Mouse (Mus musculus): ENCODE measurements at regions not wholly inside any gene's neighbourhood (a gene's known extent, or its start where the extent isn't known, plus 50 kb on each side); places are given as distances from the start of the nearest gene placed in this dataset.

DNA sequence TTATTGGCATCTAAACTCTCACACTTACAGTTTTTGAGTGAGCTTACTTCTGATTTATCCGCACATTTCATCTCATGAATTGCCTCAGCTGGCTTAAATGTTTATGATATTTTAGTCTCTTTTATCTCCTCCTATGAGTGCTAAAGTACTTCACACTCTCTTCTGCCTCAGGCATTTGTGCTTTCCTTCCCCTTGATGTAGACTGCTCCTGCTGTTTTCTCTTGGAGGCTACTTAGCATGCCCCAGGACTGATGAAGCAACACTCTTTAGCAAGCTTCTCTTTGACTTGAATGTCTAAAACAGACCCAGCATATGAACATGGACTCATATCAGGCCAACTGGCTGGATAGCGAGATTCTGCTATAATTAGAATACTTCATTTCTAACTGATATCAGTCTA, 882.8 kb downstream of the Tecrl start:
- WGBS, result 79% methylated on average over 2 of the region's 2 CpGs
- no peak for DNase-seq (ENCODE audit: low spot score)
- H3K36me3 ChIP-seq (ENCODE audit: control insufficient read depth, insufficient read depth, low read length), result no peaks in the 10 kb centered on the region
- H3K4me3 ChIP-seq (ENCODE audit: low read depth, low read length), result no peak overlapping the region
- no peaks in the 10 kb centered on the region for H3K27me3 ChIP-seq (replicated peaks; ENCODE audit: control insufficient read depth, insufficient read depth, low read length)
- H3K9me3 ChIP-seq (ENCODE audit: control insufficient read depth, low read length), result no peaks in the 10 kb centered on the region
- no peak overlapping the region for H3K27ac ChIP-seq (replicated peaks; ENCODE audit: low read depth, low read length)
- no peak overlapping the region for H3K4me2 ChIP-seq (ENCODE audit: low read depth, low read length)
- ATAC-seq (ENCODE audit: low read depth), result no peak
- H3K4me1 ChIP-seq (ENCODE audit: control insufficient read depth, insufficient read depth, low read length), result no peaks in the 10 kb centered on the region
- H3K9ac ChIP-seq (ENCODE audit: low read depth, low read length), result no peak overlapping the region

DNA sequence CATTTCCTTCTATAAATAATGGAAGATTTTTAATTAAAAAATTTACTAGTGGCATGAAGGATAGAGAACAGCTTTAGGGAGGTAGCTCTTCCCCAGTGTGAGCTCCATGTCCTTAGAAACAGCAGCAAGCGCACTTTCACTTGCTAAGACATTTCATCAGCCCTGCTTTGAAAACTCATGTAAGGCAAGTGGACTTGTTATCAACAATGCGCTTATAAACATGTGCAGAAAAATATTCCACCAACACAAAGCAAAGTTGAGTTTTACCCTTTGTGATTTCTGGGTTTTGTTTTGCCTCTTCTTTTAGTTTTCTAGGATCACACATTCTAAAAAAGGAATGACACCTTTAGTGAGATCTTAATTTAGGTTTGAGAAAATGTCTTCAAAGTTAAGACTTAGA, 890.7 kb downstream of the Tecrl start:
- Histone ChIP-seq H3K9ac (ENCODE audit: low read depth, low read length) (no peak overlapping the region), H3K36me3 (ENCODE audit: control insufficient read depth, insufficient read depth, low read length) (no peaks in the 10 kb centered on the region), H3K4me1 (ENCODE audit: control insufficient read depth, insufficient read depth, low read length) (no peaks in the 10 kb centered on the region), H3K27me3 (replicated peaks; ENCODE audit: control insufficient read depth, insufficient read depth, low read length) (no peaks in the 10 kb centered on the region), H3K4me3 (ENCODE audit: low read depth, low read length) (no peak overlapping the region), H3K4me2 (ENCODE audit: low read depth, low read length) (no peak overlapping the region), H3K27ac (replicated peaks; ENCODE audit: low read depth, low read length) (no peak overlapping the region), H3K9me3 (ENCODE audit: control insufficient read depth, low read length) (no peaks in the 10 kb centered on the region)
- 90% methylated on average over 2 of the region's 2 CpGs for WGBS
- no peak for DNase-seq (ENCODE audit: low spot score)
- no peak for ATAC-seq (ENCODE audit: low read depth)

DNA sequence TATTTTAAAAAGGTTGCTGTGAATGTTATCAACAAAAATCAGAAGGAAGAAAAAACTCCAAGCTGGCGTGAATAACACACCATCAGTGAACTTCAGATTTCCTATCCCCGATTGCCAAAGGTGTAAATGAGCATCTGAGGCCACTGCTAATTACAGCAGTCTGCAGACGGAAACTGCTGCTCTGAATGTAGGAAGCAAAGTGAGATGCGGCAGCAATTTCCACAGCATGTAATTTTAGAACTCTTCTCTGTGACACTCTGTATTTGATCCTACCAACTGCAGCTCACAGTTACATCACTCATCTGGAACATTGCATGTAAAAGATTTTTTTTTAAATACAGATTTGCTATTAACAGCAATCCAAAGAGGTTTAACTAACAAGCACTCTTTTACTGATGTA, 913.7 kb downstream of the Tecrl start:
- H3K27me3 ChIP-seq (replicated peaks; ENCODE audit: control insufficient read depth, insufficient read depth, low read length), result no peaks in the 10 kb centered on the region
- H3K4me1 ChIP-seq (ENCODE audit: control insufficient read depth, insufficient read depth, low read length), result no peaks in the 10 kb centered on the region
- H3K9ac ChIP-seq (ENCODE audit: low read depth, low read length), result no peak overlapping the region
- whole genome bisulfite sequencing, result 56% methylated on average over 4 of the region's 4 CpGs
- H3K36me3 ChIP-seq (ENCODE audit: control insufficient read depth, insufficient read depth, low read length), result no peaks in the 10 kb centered on the region
- DNase-seq (ENCODE audit: low spot score) (no peak), ATAC-seq (ENCODE audit: low read depth) (no peak)
- H3K9me3 ChIP-seq (ENCODE audit: control insufficient read depth, low read length), result no peaks in the 10 kb centered on the region
- no peak overlapping the region for H3K4me3 ChIP-seq (ENCODE audit: low read depth, low read length)
- no peak overlapping the region for H3K27ac ChIP-seq (replicated peaks; ENCODE audit: low read depth, low read length)
- H3K4me2 ChIP-seq (ENCODE audit: low read depth, low read length), result no peak overlapping the region

DNA sequence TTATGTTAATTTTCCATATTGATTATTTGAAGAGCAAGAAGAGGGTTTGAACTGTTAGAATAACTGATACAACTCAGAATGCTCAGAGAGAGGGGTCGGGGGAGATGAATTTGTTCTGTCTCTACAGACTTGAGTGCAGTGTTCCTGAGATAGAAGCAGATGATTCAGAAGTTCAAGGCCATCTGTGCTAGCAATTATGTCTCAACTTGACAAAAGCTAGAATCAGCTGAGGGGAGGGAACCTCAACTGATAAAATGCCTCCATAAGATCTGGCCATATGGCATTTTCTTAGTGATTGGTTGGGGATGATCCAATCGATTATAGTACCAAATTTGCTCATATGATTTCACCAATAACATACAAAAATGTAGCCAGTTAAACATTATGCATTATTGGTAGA, 914.9 kb downstream of the Tecrl start:
- Histone ChIP-seq H3K4me2 (ENCODE audit: low read depth, low read length) (no peak overlapping the region), H3K36me3 (ENCODE audit: control insufficient read depth, insufficient read depth, low read length) (no peaks in the 10 kb centered on the region), H3K4me3 (ENCODE audit: low read depth, low read length) (no peak overlapping the region), H3K27ac (replicated peaks; ENCODE audit: low read depth, low read length) (no peak overlapping the region), H3K9ac (ENCODE audit: low read depth, low read length) (no peak overlapping the region), H3K27me3 (replicated peaks; ENCODE audit: control insufficient read depth, insufficient read depth, low read length) (no peaks in the 10 kb centered on the region), H3K4me1 (ENCODE audit: control insufficient read depth, insufficient read depth, low read length) (no peaks in the 10 kb centered on the region), H3K9me3 (ENCODE audit: control insufficient read depth, low read length) (no peaks in the 10 kb centered on the region)
- DNase-seq (ENCODE audit: low spot score), result no peak
- no peak for ATAC-seq (ENCODE audit: low read depth)
- WGBS, result 76% methylated on average over 2 of the region's 2 CpGs

DNA sequence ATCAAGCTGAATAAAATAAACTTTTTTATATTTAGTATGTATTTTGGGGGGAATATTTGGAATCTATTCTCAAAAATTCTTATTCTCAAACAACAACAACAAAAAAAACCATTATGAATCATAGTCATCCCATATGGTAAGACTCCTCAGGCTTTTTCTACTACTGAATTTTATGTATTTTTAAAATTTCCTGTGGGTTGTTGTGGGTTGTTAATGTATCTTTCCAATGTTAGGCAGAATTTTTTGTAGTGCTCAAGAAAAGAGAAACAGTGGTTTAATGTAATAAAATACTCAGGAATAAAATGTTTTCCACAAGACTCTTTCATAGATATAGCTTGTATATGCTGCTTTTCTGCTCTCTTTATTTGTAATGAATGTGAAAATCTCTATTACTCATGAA, 934.6 kb downstream of the Tecrl start:
- H3K9me3 ChIP-seq (ENCODE audit: control insufficient read depth, low read length), result no peaks in the 10 kb centered on the region
- H3K27me3 ChIP-seq (replicated peaks; ENCODE audit: control insufficient read depth, insufficient read depth, low read length), result no peaks in the 10 kb centered on the region
- DNase-seq (ENCODE audit: low spot score), result no peak
- no peaks in the 10 kb centered on the region for H3K36me3 ChIP-seq (ENCODE audit: control insufficient read depth, insufficient read depth, low read length)
- no peak overlapping the region for H3K4me3 ChIP-seq (ENCODE audit: low read depth, low read length)
- no peak overlapping the region for H3K4me2 ChIP-seq (ENCODE audit: low read depth, low read length)
- no peak overlapping the region for H3K9ac ChIP-seq (ENCODE audit: low read depth, low read length)
- ATAC-seq (ENCODE audit: low read depth), result no peak
- H3K27ac ChIP-seq (replicated peaks; ENCODE audit: low read depth, low read length), result no peak overlapping the region
- no peaks in the 10 kb centered on the region for H3K4me1 ChIP-seq (ENCODE audit: control insufficient read depth, insufficient read depth, low read length)

DNA sequence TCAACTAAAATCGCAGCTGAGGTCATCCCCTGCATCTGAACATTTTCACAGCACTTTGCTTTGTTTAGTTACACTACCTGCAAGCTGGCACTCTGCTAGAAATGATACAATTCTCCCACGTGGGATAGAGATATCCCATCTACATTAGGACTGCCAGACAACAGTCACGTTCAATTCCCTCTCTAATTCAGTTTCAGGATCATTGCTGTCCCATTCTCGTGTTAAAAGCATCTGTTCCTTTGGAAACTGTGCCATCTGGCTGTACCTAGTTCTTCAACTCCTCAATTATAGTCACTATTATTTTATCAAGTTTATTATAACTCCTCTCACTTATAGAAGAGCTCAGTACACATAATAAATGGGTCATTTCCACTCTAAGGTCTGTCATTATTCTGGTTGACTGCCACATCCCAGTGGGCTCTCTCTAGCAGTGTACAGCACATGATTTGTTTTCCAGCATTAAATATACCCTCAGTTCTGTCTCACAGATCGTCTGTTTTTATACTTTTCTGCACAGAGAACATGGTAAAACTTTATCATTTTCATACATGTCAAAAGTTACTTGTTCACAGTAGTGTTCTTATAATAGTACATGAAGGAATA, 958.3 kb downstream of the Tecrl start:
- Histone ChIP-seq H3K27ac (replicated peaks; ENCODE audit: low read depth, low read length) (no peak overlapping the region), H3K4me1 (ENCODE audit: control insufficient read depth, insufficient read depth, low read length) (no peaks in the 10 kb centered on the region), H3K4me3 (ENCODE audit: low read depth, low read length) (no peak overlapping the region), H3K9me3 (ENCODE audit: control insufficient read depth, low read length) (no peaks in the 10 kb centered on the region), H3K36me3 (ENCODE audit: control insufficient read depth, insufficient read depth, low read length) (no peaks in the 10 kb centered on the region), H3K9ac (ENCODE audit: low read depth, low read length) (no peak overlapping the region), H3K27me3 (replicated peaks; ENCODE audit: control insufficient read depth, insufficient read depth, low read length) (no peaks in the 10 kb centered on the region), H3K4me2 (ENCODE audit: low read depth, low read length) (no peak overlapping the region)
- ATAC-seq (ENCODE audit: low read depth) (no peak), DNase-seq (ENCODE audit: low spot score) (no peak)
- WGBS, result 64% methylated on average over 5 of the region's 5 CpGs

DNA sequence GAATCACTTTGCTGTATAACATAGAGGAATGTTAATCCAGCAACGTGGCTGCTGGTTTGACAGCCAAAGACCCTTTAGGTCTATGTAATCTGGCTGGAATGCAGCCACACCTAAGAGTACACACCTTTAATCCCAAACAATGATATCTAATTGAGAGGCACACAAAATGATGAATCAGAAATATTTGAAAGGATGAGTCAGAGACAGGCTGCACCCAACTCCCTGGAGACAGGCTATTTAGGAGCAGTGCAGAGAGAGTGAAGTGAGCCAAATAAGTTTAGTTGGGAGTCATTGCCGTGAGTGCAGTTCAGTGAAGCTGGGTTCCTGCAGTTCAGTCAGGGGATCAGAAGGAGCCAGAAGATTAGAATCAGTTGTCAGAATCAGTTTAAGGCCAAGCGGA, 993.4 kb downstream of the Tecrl start:
- no peaks in the 10 kb centered on the region for H3K36me3 ChIP-seq (ENCODE audit: control insufficient read depth, insufficient read depth, low read length)
- no peaks in the 10 kb centered on the region for H3K4me1 ChIP-seq (ENCODE audit: control insufficient read depth, insufficient read depth, low read length)
- no peaks in the 10 kb centered on the region for H3K9me3 ChIP-seq (ENCODE audit: control insufficient read depth, low read length)
- no peak overlapping the region for H3K4me2 ChIP-seq (ENCODE audit: low read depth, low read length)
- no peak for ATAC-seq (ENCODE audit: low read depth)
- WGBS, result 52% methylated on average over 3 of the region's 3 CpGs
- no peak overlapping the region for H3K27ac ChIP-seq (replicated peaks; ENCODE audit: low read depth, low read length)
- no peak overlapping the region for H3K4me3 ChIP-seq (ENCODE audit: low read depth, low read length)
- H3K9ac ChIP-seq (ENCODE audit: low read depth, low read length), result no peak overlapping the region
- no peaks in the 10 kb centered on the region for H3K27me3 ChIP-seq (replicated peaks; ENCODE audit: control insufficient read depth, insufficient read depth, low read length)
- DNase-seq (ENCODE audit: low spot score), result peak; percentile 20

DNA sequence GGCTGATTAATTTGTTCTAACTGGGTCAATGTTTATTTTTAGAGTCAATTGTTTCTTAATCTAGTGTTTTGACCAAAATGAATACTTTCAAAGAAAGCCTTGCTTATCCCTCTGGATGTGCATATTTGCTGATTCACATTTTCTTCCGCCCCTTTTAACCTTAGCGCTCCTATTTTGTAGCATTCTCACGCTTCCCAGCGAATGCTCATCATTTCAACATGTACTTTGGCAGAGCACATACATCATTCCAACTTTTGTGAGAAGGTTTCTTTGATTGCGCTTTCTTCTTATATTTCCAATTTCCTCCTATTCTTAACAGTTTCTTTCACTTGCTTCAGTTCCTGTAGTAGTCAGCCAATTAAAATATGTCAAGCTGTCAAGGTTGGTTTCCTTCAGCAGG, 998.7 kb downstream of the Tecrl start:
- DNase-seq (ENCODE audit: low spot score), result no peak
- Histone ChIP-seq H3K9me3 (ENCODE audit: control insufficient read depth, low read length) (no peaks in the 10 kb centered on the region), H3K27ac (replicated peaks; ENCODE audit: low read depth, low read length) (no peak overlapping the region), H3K4me1 (ENCODE audit: control insufficient read depth, insufficient read depth, low read length) (no peaks in the 10 kb centered on the region), H3K4me2 (ENCODE audit: low read depth, low read length) (no peak overlapping the region), H3K4me3 (ENCODE audit: low read depth, low read length) (no peak overlapping the region), H3K27me3 (replicated peaks; ENCODE audit: control insufficient read depth, insufficient read depth, low read length) (no peaks in the 10 kb centered on the region), H3K36me3 (ENCODE audit: control insufficient read depth, insufficient read depth, low read length) (no peaks in the 10 kb centered on the region), H3K9ac (ENCODE audit: low read depth, low read length) (no peak overlapping the region)
- no peak for ATAC-seq (ENCODE audit: low read depth)
- WGBS, result 88% methylated on average over 5 of the region's 5 CpGs

DNA sequence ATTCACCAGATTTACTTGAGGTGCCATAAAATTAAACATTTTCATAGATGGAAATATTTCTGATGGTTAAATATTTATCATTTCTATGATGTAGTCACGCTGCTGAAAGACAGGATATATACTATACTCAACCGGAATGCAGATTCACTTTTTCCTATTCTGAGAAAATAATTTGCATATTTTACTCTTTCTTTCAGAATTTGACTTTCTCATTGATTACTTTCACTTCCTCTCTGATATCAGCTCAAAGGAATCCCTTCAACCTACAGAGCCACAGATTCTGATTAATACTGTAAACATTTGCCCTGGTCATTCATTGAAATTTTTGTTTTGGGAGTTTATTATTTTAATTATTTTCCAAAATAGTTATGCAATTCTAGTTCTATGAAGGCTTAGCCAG, 1003.9 kb downstream of the Tecrl start:
- DNase-seq (ENCODE audit: low spot score), result no peak
- WGBS, result 77% methylated on average over 2 of the region's 2 CpGs
- H3K4me3 ChIP-seq (ENCODE audit: low read depth, low read length), result no peak overlapping the region
- H3K4me2 ChIP-seq (ENCODE audit: low read depth, low read length), result no peak overlapping the region
- no peaks in the 10 kb centered on the region for H3K27me3 ChIP-seq (replicated peaks; ENCODE audit: control insufficient read depth, insufficient read depth, low read length)
- H3K9me3 ChIP-seq (ENCODE audit: control insufficient read depth, low read length), result no peaks in the 10 kb centered on the region
- H3K9ac ChIP-seq (ENCODE audit: low read depth, low read length), result no peak overlapping the region
- no peaks in the 10 kb centered on the region for H3K4me1 ChIP-seq (ENCODE audit: control insufficient read depth, insufficient read depth, low read length)
- no peaks in the 10 kb centered on the region for H3K36me3 ChIP-seq (ENCODE audit: control insufficient read depth, insufficient read depth, low read length)
- no peak for ATAC-seq (ENCODE audit: low read depth)
- no peak overlapping the region for H3K27ac ChIP-seq (replicated peaks; ENCODE audit: low read depth, low read length)
